Mouse (Mus musculus): ENCODE results near the gene Mael.

Mael gene

GRCm38 (mm10) chr1:166205159-166205558 lies 33.4 kb downstream of the Mael start:
- DNase-seq (ENCODE audit: low read depth), result no peak

GRCm38 (mm10) chr1:166204171-166204570 lies 34.4 kb downstream of the Mael start:
- DNase-seq (ENCODE audit: low read depth), result no peak

- no peak for DNase-seq (ENCODE audit: low read depth)
Observed at GRCm38 (mm10) chr1:166189821-166190220, 48.7 kb downstream of the Mael start.

- no peak for DNase-seq (ENCODE audit: low read depth)
Observed at GRCm38 (mm10) chr1:166185357-166185756, 53.2 kb downstream of the Mael start.

- no peak for DNase-seq (ENCODE audit: low read depth)
Observed at GRCm38 (mm10) chr1:166184391-166185229, 53.9 kb downstream of the Mael start.

GRCm38 (mm10) chr1:166182952-166183627 lies 55.5 kb downstream of the Mael start:
- no peak for DNase-seq (ENCODE audit: low read depth)

- no peak for DNase-seq (ENCODE audit: low read depth)
Observed at GRCm38 (mm10) chr1:166181510-166181909, 57.0 kb downstream of the Mael start.

- no peak for DNase-seq (ENCODE audit: low read depth)
Observed at GRCm38 (mm10) chr1:166173621-166174020, 64.9 kb downstream of the Mael start.

- DNase-seq (ENCODE audit: low read depth), result no peak
Observed at GRCm38 (mm10) chr1:166172992-166173391, 65.6 kb downstream of the Mael start.

GRCm38 (mm10) chr1:166170852-166171251 lies 67.7 kb downstream of the Mael start:
- no peak for DNase-seq (ENCODE audit: low read depth)

- peak; percentile 86 for DNase-seq (ENCODE audit: low read depth)
Observed at GRCm38 (mm10) chr1:166169713-166170112, 68.8 kb downstream of the Mael start.

- DNase-seq (ENCODE audit: low read depth), result no peak
Observed at GRCm38 (mm10) chr1:166168017-166168416, 70.5 kb downstream of the Mael start.

GRCm38 (mm10) chr1:166167405-166167804 lies 71.1 kb downstream of the Mael start:
- no peak for DNase-seq (ENCODE audit: low read depth)

- no peak for DNase-seq (ENCODE audit: low read depth)
Observed at GRCm38 (mm10) chr1:166165159-166165558, 73.4 kb downstream of the Mael start.

GRCm38 (mm10) chr1:166164580-166164979 lies 74.0 kb downstream of the Mael start:
- no peak for DNase-seq (ENCODE audit: low read depth)

GRCm38 (mm10) chr1:166160569-166161445 lies 77.7 kb downstream of the Mael start:
- peak; percentile 67 for DNase-seq (ENCODE audit: low read depth)

GRCm38 (mm10) chr1:166160111-166160510 lies 78.4 kb downstream of the Mael start:
- DNase-seq (ENCODE audit: low read depth), result no peak

GRCm38 (mm10) chr1:166158664-166159063 lies 79.9 kb downstream of the Mael start:
- DNase-seq (ENCODE audit: low read depth), result peak; percentile 67

- no peak for DNase-seq (ENCODE audit: low read depth)
Observed at GRCm38 (mm10) chr1:166157712-166158111, 80.8 kb downstream of the Mael start.

GRCm38 (mm10) chr1:166155113-166155494 lies 83.4 kb downstream of the Mael start:
- DNase-seq (ENCODE audit: low read depth), result no peak

- DNase-seq (ENCODE audit: low read depth), result peak; percentile 92
Observed at GRCm38 (mm10) chr1:166154162-166155112, 84.1 kb downstream of the Mael start.
